Mouse (Mus musculus): ENCODE measurements at regions not wholly inside any gene's neighbourhood (a gene's known extent, or its start where the extent isn't known, plus 50 kb on each side); places are given as distances from the start of the nearest gene placed in this dataset.

- no peak for TF ChIP-seq ELF1 (IDR thresholded peaks at IDR 0.05; ENCODE audit: low read depth, low read length)
- TF ChIP-seq POLR2A (IDR thresholded peaks at IDR 0.05; ENCODE audit: low read depth, low read length), result no peak
These were observed 452.7 kb downstream of the Sox2 start (continued) for GRCm38 (mm10) chr3:35102715-35103591.

DNA sequence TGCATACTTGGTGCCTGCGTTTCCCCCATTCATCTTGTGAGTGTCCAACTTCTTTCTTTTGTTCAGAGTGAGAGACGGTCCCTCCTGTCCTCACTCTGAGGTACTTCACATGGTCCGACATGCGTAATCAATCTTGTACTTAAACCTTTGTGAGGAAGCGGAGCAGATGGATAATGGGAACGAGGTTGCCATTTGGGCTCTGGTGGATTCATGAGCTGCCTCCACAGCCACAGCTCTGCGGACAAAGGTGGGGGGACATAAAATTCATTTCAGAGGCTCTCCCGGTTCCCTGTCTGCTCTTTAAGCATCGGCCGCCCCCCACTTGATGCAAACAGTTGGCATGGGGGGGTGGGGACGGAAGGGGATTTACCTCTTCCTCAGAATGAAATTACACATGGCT is 454.7 kb downstream of the Sox2 start:
- TF ChIP-seq ZC3H11A (IDR thresholded peaks at IDR 0.05; ENCODE audit: low read depth, low read length) (no peak), MXI1 (IDR thresholded peaks at IDR 0.05; ENCODE audit: low read depth, low read length) (no peak), SIN3A (IDR thresholded peaks at IDR 0.05; ENCODE audit: low read length) (no peak), JUND (conservative IDR thresholded peaks at IDR 0.05; ENCODE audit: low read depth, low read length) (no peak), RAD21 (IDR thresholded peaks at IDR 0.05; ENCODE audit: low read depth, low read length) (no peak), E2F4 (IDR thresholded peaks at IDR 0.05; ENCODE audit: insufficient replicate concordance, low read depth, low read length) (no peak), UBTF (IDR thresholded peaks at IDR 0.05; ENCODE audit: low read depth, low read length) (no peak), ELF1 (IDR thresholded peaks at IDR 0.05; ENCODE audit: low read depth, low read length) (no peak), ZMIZ1 (IDR thresholded peaks at IDR 0.05; ENCODE audit: low read depth, low read length) (no peak), CTCF (conservative IDR thresholded peaks at IDR 0.05 in 1 of 2, IDR thresholded peaks at IDR 0.05 in 1 of 2; ENCODE audit: low read depth in 2 of 2, low read length in 2 of 2) (no peak), RCOR1 (conservative IDR thresholded peaks at IDR 0.05; ENCODE audit: low read depth, low read length) (no peak), MAX (IDR thresholded peaks at IDR 0.05; ENCODE audit: low read length) (no peak), POLR2AphosphoS2 (IDR thresholded peaks at IDR 0.05; ENCODE audit: low read depth, low read length) (no peak), IRF4 (IDR thresholded peaks at IDR 0.05; ENCODE audit: low read depth, low read length) (no peak)

DNA sequence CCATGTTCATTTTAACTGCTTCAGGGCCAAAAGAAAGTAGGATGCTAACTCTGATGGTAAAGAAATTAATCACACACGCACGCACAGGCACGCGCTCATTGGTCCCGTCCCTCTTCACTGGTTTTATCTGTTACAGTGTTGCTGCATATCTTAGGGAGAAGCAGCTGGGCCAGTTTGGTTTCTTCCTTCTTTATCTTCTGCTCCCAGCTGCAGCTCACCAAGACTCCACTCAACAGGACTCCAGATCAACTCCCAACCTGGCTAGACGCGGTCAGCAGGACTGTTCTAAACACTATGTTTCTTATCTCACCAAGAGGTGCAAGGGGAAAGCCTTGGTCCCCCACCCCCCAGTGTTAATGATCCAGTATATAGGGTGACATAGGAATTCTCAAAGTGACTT is 455.9 kb downstream of the Sox2 start:
- H3K36me3 ChIP-seq (replicated peaks in 1 of 2; ENCODE audit: control insufficient read depth in 1 of 2, insufficient read depth in 1 of 2, low read length in 1 of 2), result no peaks in the 10 kb centered on the region
- H3K9me3 ChIP-seq (replicated peaks; ENCODE audit: low read length), result no peaks in the 10 kb centered on the region
- no peak overlapping the region for H3K9ac ChIP-seq (ENCODE audit: insufficient read depth, low read depth)
- no peak overlapping the region for H3K27ac ChIP-seq (ENCODE audit: insufficient read depth, low read depth)
- H3K4me3 ChIP-seq (replicated peaks in 1 of 3; ENCODE audit: low read depth in 2 of 3, low read length in 2 of 3, poor library complexity in 1 of 3), result no peak overlapping the region
- no peak for DNase-seq (ENCODE audit: extremely low read depth)
- no peaks in the 10 kb centered on the region for H3K27me3 ChIP-seq (replicated peaks)
- dilution Hi-C loops (cut with MboI; ENCODE audit: extremely low pct_ligation_motif_present, extremely low pct_unique_long_range_greater_than_20kb, low sequenced_read_pairs) (no loop called here), in situ Hi-C loops (cut with MboI; ENCODE audit: low pct_ligation_motif_present, low pct_unique_long_range_greater_than_20kb, low sequenced_read_pairs) (loop anchor here (25.0 kb wide), 1 partner anchor 381 kb away; no protein-coding TSS in a partner anchor)
- no peak overlapping the region for H3K4me2 ChIP-seq (ENCODE audit: insufficient read depth, low read depth, poor library complexity, severe bottlenecking)
- H3K4me1 ChIP-seq (ENCODE audit: control insufficient read depth in 1 of 2, insufficient read depth in 2 of 2), result no peaks in the 10 kb centered on the region
- H3K79me2 ChIP-seq (replicated peaks; ENCODE audit: control insufficient read depth, extremely low read depth, insufficient read depth, poor library complexity, severe bottlenecking), result no peaks in the 10 kb centered on the region
- TF ChIP-seq POLR2A (IDR thresholded peaks at IDR 0.05; ENCODE audit: low read depth, low read length) (no peak), USF1 (IDR thresholded peaks at IDR 0.05; ENCODE audit: low read depth, low read length) (no peak), IRF4 (IDR thresholded peaks at IDR 0.05; ENCODE audit: low read depth, low read length) (no peak), RCOR1 (conservative IDR thresholded peaks at IDR 0.05; ENCODE audit: low read depth, low read length) (no peak), ZKSCAN1 (IDR thresholded peaks at IDR 0.05; ENCODE audit: borderline replicate concordance, low read depth, low read length) (no peak), RAD21 (IDR thresholded peaks at IDR 0.05; ENCODE audit: low read depth, low read length) (no peak), BHLHE40 (IDR thresholded peaks at IDR 0.05; ENCODE audit: low read depth, low read length) (no peak), MAFK (IDR thresholded peaks at IDR 0.05; ENCODE audit: insufficient replicate concordance, low read length) (no peak), ELF1 (IDR thresholded peaks at IDR 0.05; ENCODE audit: low read depth, low read length) (no peak), KAT2A (IDR thresholded peaks at IDR 0.05; ENCODE audit: insufficient replicate concordance, low read length) (no peak), MYC (IDR thresholded peaks at IDR 0.05; ENCODE audit: low read depth, low read length) (no peak), E2F4 (IDR thresholded peaks at IDR 0.05; ENCODE audit: insufficient replicate concordance, low read depth, low read length) (no peak), ZC3H11A (IDR thresholded peaks at IDR 0.05; ENCODE audit: low read depth, low read length) (no peak), UBTF (IDR thresholded peaks at IDR 0.05; ENCODE audit: low read depth, low read length) (no peak), NRF1 (IDR thresholded peaks at IDR 0.05; ENCODE audit: low read depth, low read length) (no peak)

More for the DNA sequence above, 454.7 kb downstream of the Sox2 start:
- no peak overlapping the region for H3K27ac ChIP-seq (ENCODE audit: insufficient read depth, low read depth)
- H3K27me3 ChIP-seq (replicated peaks), result no peaks in the 10 kb centered on the region
- dilution Hi-C loops (cut with MboI; ENCODE audit: extremely low pct_ligation_motif_present, extremely low pct_unique_long_range_greater_than_20kb, low sequenced_read_pairs), result no loop called here
- no peaks in the 10 kb centered on the region for H3K4me1 ChIP-seq (ENCODE audit: control insufficient read depth in 1 of 2, insufficient read depth in 2 of 2)
- in situ Hi-C loops (cut with MboI; ENCODE audit: low pct_ligation_motif_present, low pct_unique_long_range_greater_than_20kb, low sequenced_read_pairs), result loop anchor here (25.0 kb wide), 1 partner anchor 382 kb away; no protein-coding TSS in a partner anchor
- H3K79me2 ChIP-seq (replicated peaks; ENCODE audit: control insufficient read depth, extremely low read depth, insufficient read depth, poor library complexity, severe bottlenecking), result no peaks in the 10 kb centered on the region
- no peak for DNase-seq (ENCODE audit: extremely low read depth)
- H3K36me3 ChIP-seq (replicated peaks in 1 of 2; ENCODE audit: control insufficient read depth in 1 of 2, insufficient read depth in 1 of 2, low read length in 1 of 2), result no peaks in the 10 kb centered on the region
- H3K9me3 ChIP-seq (replicated peaks; ENCODE audit: low read length), result no peaks in the 10 kb centered on the region
- H3K4me2 ChIP-seq (ENCODE audit: insufficient read depth, low read depth, poor library complexity, severe bottlenecking), result no peak overlapping the region
- no peak overlapping the region for H3K4me3 ChIP-seq (replicated peaks in 1 of 3; ENCODE audit: low read depth in 2 of 3, low read length in 2 of 3, poor library complexity in 1 of 3)
- no peak overlapping the region for H3K9ac ChIP-seq (ENCODE audit: insufficient read depth, low read depth)

All from CH12.LX (cell line).